Comparison of ENCODE assay signal across 12 mouse cellular contexts in the genomic region with DNA sequence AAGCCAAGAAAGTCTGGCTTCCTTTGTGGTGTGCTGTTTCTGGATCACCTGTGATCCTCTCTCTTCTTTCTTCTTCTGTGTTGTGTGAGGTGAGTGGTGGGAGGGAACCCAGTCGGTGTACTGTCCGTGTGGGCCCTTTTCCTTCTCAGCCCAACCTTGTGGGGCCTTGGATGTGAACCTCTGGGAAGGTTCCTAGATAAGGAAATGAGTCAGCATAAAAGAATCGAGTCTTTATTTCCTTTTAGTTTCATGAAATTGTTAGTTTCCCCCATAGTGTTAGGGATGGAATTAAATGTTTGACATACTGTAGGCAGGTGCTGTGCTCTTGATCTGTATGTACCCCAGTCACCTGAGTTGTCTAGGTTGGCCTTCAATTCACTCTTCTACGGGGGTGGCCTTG. TPM values are rescaled to one million over a fixed set of nuclear protein-coding genes. Genes with fewer than 3 reads are reported as not detected.
DNase-seq lines count a peak whose midpoint lies in the region; ATAC-seq and TF ChIP-seq lines count a peak whose summit lies in the region.
"Had no signal": no experiment of that assay in that cellular context is flagged by ENCODE, and none has a peak within 500 bp of the region (broad histone marks: within the 10 kb centered on the region; RNA-seq: fewer than 3 reads in every experiment).

No protein-coding gene starts in this region.

- no peak overlapping the region for H3K4me3 ChIP-seq in heart, embryonic 15.5 days
- H3K4me3 ChIP-seq in lung, postnatal 0 days (ENCODE audit: low read depth, low read length): no peak overlapping the region
- H3K4me3 ChIP-seq in intestine, embryonic 16.5 days (ENCODE audit: low read length): no peak overlapping the region
- H3K4me3 ChIP-seq in stomach, embryonic 15.5 days (replicated peaks): no peak overlapping the region
- H3K4me3 ChIP-seq: erythroblast, embryonic 14.5 days; neural tube, embryonic 12.5 days had no signal

- peak overlapping the region; percentile 70 for H3K27ac ChIP-seq in heart, embryonic 15.5 days
- H3K27ac ChIP-seq in lung, postnatal 0 days (ENCODE audit: low read length): peak overlapping the region; percentile 54; the same call in 1 of the 2 replicates
- H3K27ac ChIP-seq in intestine, embryonic 16.5 days (ENCODE audit: low read length): no peak overlapping the region
- peak overlapping the region; percentile 60 for H3K27ac ChIP-seq in stomach, embryonic 15.5 days

- no peak for DNase-seq in heart, adult 11 months
- DNase-seq in lung, postnatal 0 days (ENCODE audit: low spot score): no peak
- no peak for DNase-seq in lung, postnatal 25 days (ENCODE audit: low spot score)
- no peak for DNase-seq in layer of hippocampus, adult 8-10 months (ENCODE audit: low spot score in 2 of 2)
- DNase-seq: gastrocnemius, postnatal 14 days; thymus, postnatal 36 days had no signal

- H3K27me3 ChIP-seq in heart, embryonic 15.5 days: no peaks in the 10 kb centered on the region
- no peaks in the 10 kb centered on the region for H3K27me3 ChIP-seq in lung, postnatal 0 days (replicated peaks; ENCODE audit: insufficient read depth, low read length)
- no peaks in the 10 kb centered on the region for H3K27me3 ChIP-seq in intestine, embryonic 16.5 days (replicated peaks; ENCODE audit: control insufficient read depth, insufficient read depth, low read length)
- H3K27me3 ChIP-seq in stomach, embryonic 15.5 days (replicated peaks): no peaks in the 10 kb centered on the region
- H3K27me3 ChIP-seq: neural tube, embryonic 12.5 days had no signal

- no peak for TF ChIP-seq EP300 in lung, postnatal 0 days (IDR thresholded peaks at IDR 0.05)

- no peak for TF ChIP-seq CTCF in lung, postnatal 0 days (IDR thresholded peaks at IDR 0.05)

- 56% methylated on average over 4 of the region's 4 CpGs for WGBS in heart, embryonic 15.5 days
- 34% methylated on average over 4 of the region's 4 CpGs for WGBS in lung, postnatal 0 days
- 47% methylated on average over 4 of the region's 4 CpGs for WGBS in intestine, embryonic 16.5 days
- WGBS in stomach, embryonic 15.5 days: 53% methylated on average over 4 of the region's 4 CpGs

- no peak overlapping the region for H3K9ac ChIP-seq in heart, embryonic 15.5 days
- H3K9ac ChIP-seq in lung, postnatal 0 days (replicated peaks; ENCODE audit: low read depth): no peak overlapping the region
- H3K9ac ChIP-seq in intestine, embryonic 16.5 days (ENCODE audit: low read depth, low read length): no peak overlapping the region
- no peak overlapping the region for H3K9ac ChIP-seq in stomach, embryonic 15.5 days
- H3K9ac ChIP-seq: neural tube, embryonic 12.5 days had no signal

- H3K36me3 ChIP-seq in heart, embryonic 15.5 days: no peaks in the 10 kb centered on the region
- no peaks in the 10 kb centered on the region for H3K36me3 ChIP-seq in lung, postnatal 0 days (ENCODE audit: insufficient read depth, low read length)
- H3K36me3 ChIP-seq in intestine, embryonic 16.5 days (ENCODE audit: control insufficient read depth, insufficient read depth, low read length): no peaks in the 10 kb centered on the region
- H3K36me3 ChIP-seq in stomach, embryonic 15.5 days: no peaks in the 10 kb centered on the region

- H3K9me3 ChIP-seq in heart, embryonic 15.5 days (replicated peaks): no peaks in the 10 kb centered on the region
- no peaks in the 10 kb centered on the region for H3K9me3 ChIP-seq in lung, postnatal 0 days (ENCODE audit: low read length)
- no peaks in the 10 kb centered on the region for H3K9me3 ChIP-seq in intestine, embryonic 16.5 days (ENCODE audit: control insufficient read depth, low read length)
- no peaks in the 10 kb centered on the region for H3K9me3 ChIP-seq in stomach, embryonic 15.5 days
- H3K9me3 ChIP-seq: neural tube, embryonic 12.5 days had no signal

- no peak for ATAC-seq in heart, embryonic 15.5 days (replicated peaks; ENCODE audit: insufficient number of reproducible peaks, insufficient read depth, low FRiP score, low read depth)
- no peak for ATAC-seq in lung, postnatal 0 days
- ATAC-seq in intestine, embryonic 16.5 days: 0 out of 2 replicates have a peak, but pooled peaks have one; percentile 58
- ATAC-seq in stomach, embryonic 15.5 days (ENCODE audit: insufficient read depth, low FRiP score, low read depth): no peak
- no peak for ATAC-seq in monocyte, adult 5-6 weeks (replicated peaks; ENCODE audit: insufficient number of reproducible peaks, low FRiP score, low TSS enrichment, poor library complexity, severe bottlenecking)

- peaks cover 26% of the 10 kb centered on the region for H3K4me1 ChIP-seq in heart, embryonic 15.5 days (replicated peaks)
- peaks cover 14% of the 10 kb centered on the region; the same call in 1 of the 2 replicates for H3K4me1 ChIP-seq in lung, postnatal 0 days (ENCODE audit: insufficient read depth, low read depth, low read length)
- peaks cover 11% of the 10 kb centered on the region for H3K4me1 ChIP-seq in intestine, embryonic 16.5 days (ENCODE audit: control insufficient read depth, insufficient read depth, low read length)
- peaks cover 16% of the 10 kb centered on the region for H3K4me1 ChIP-seq in stomach, embryonic 15.5 days

- H3K4me2 ChIP-seq in heart, embryonic 15.5 days: no peak overlapping the region
- H3K4me2 ChIP-seq in lung, postnatal 0 days (replicated peaks; ENCODE audit: low read depth, low read length): no peak overlapping the region
- no peak overlapping the region for H3K4me2 ChIP-seq in intestine, embryonic 16.5 days (ENCODE audit: low read depth, low read length)
- H3K4me2 ChIP-seq in stomach, embryonic 15.5 days: no peak overlapping the region
- H3K4me2 ChIP-seq: neural tube, embryonic 12.5 days had no signal

RNA-seq across cellular contexts. Expression of a gene that starts 52.9 kb away (rescaled TPM):
- 27.5 and 40.4 TPM in 2 replicates for polyA plus RNA-seq in heart, embryonic 15.5 days (2015; fragmentation: Nextera tagmentation; extraction: Ambion mirVana)
- 27.3 and 28.1 TPM in 2 replicates for polyA plus RNA-seq in lung, postnatal 0 days (2015; fragmentation: Nextera tagmentation; extraction: Ambion mirVana)
- 41.6 and 42.0 TPM in 2 replicates for polyA plus RNA-seq in intestine, embryonic 16.5 days (2015; fragmentation: Nextera tagmentation; extraction: Ambion mirVana)
- polyA plus RNA-seq in stomach, embryonic 15.5 days (2015; fragmentation: Nextera tagmentation; extraction: Ambion mirVana): 33.2 and 36.5 TPM in 2 replicates
- 10 to 100 TPM; 35.1 to 43.2 (median 41.4) TPM for total RNA-seq in layer of hippocampus, adult 8-10 months (2022)
- 86.5 to 110 TPM (median 92.8 TPM) in 3 replicates for total RNA-seq in monocyte, adult 5-6 weeks (2017)
